Mouse (Mus musculus): ENCODE results near the gene Nabp2.

Gene Nabp2

GRCm38 (mm10) chr10:128390366-128390765 is 20.9 kb downstream of the Nabp2 start:
- CTCF ChIA-PET = interaction anchor here (0.6 to 1.1 kb wide), 2 partner anchors 14 to 230 kb away, joined by 3 to 11 read pairs; no protein-coding TSS in a partner anchor

GRCm38 (mm10) chr10:128389570-128389969 is 21.7 kb downstream of the Nabp2 start:
- CTCF ChIA-PET = no interaction called here

GRCm38 (mm10) chr10:128388941-128389340 is 22.4 kb downstream of the Nabp2 start:
- CTCF ChIA-PET = no interaction called here

- CTCF ChIA-PET = no interaction called here
Measured at GRCm38 (mm10) chr10:128385902-128386301, 25.4 kb downstream of the Nabp2 start.

GRCm38 (mm10) chr10:128382482-128382881 is 28.8 kb downstream of the Nabp2 start:
- CTCF ChIA-PET = interaction anchor here (0.9 kb wide), 1 partner anchor 16 kb away, joined by 3 read pairs; no protein-coding TSS in a partner anchor

GRCm38 (mm10) chr10:128380565-128380964 is 30.7 kb downstream of the Nabp2 start:
- CTCF ChIA-PET = no interaction called here

GRCm38 (mm10) chr10:128379260-128379659 is 32.0 kb downstream of the Nabp2 start:
- CTCF ChIA-PET = no interaction called here

GRCm38 (mm10) chr10:128378462-128378861 is 32.8 kb downstream of the Nabp2 start:
- CTCF ChIA-PET = no interaction called here

GRCm38 (mm10) chr10:128377940-128378448 is 33.3 kb downstream of the Nabp2 start:
- CTCF ChIA-PET = interaction anchor here (0.6 to 0.7 kb wide), 2 partner anchors 50 to 57 kb away, joined by 3 read pairs; no protein-coding TSS in a partner anchor

- CTCF ChIA-PET = interaction anchor here (0.6 to 1.1 kb wide), 3 partner anchors 50 to 62 kb away, joined by 3 read pairs; no protein-coding TSS in a partner anchor
Measured at GRCm38 (mm10) chr10:128377222-128377939, 33.9 kb downstream of the Nabp2 start.

GRCm38 (mm10) chr10:128376455-128377211 is 34.7 kb downstream of the Nabp2 start, which contains the start of gene Ankrd52:
Gene Ankrd52 (plus strand): TSS chr10:128377115.
- CTCF ChIA-PET = interaction anchor here (0.6 to 1.2 kb wide), 4 partner anchors 14 to 78 kb away, joined by 3 to 11 read pairs (median 5); no protein-coding TSS in a partner anchor

GRCm38 (mm10) chr10:128376099-128376454 is 35.2 kb downstream of the Nabp2 start:
- CTCF ChIA-PET = interaction anchor here (0.5 to 1.6 kb wide), 6 partner anchors 13 to 79 kb away, joined by 3 to 11 read pairs (median 6); no protein-coding TSS in a partner anchor

GRCm38 (mm10) chr10:128374393-128374792 is 36.9 kb downstream of the Nabp2 start:
- CTCF ChIA-PET = interaction anchor here (0.5 to 1.6 kb wide), 2 partner anchors 12 to 141 kb away, joined by 3 to 6 read pairs; no protein-coding TSS in a partner anchor

- CTCF ChIA-PET = interaction anchor here (0.7 kb wide), 1 partner anchor 113 kb away, joined by 4 read pairs; no protein-coding TSS in a partner anchor
Measured at GRCm38 (mm10) chr10:128372989-128373748, 38.1 kb downstream of the Nabp2 start.

- CTCF ChIA-PET = interaction anchor here (0.7 to 1.1 kb wide), 2 partner anchors 68 to 112 kb away, joined by 3 to 4 read pairs; no protein-coding TSS in a partner anchor
Measured at GRCm38 (mm10) chr10:128372142-128372541, 39.1 kb downstream of the Nabp2 start.

GRCm38 (mm10) chr10:128370601-128371000 is 40.7 kb downstream of the Nabp2 start:
- CTCF ChIA-PET = no interaction called here

GRCm38 (mm10) chr10:128370021-128370420 is 41.3 kb downstream of the Nabp2 start:
- CTCF ChIA-PET = no interaction called here

GRCm38 (mm10) chr10:128369599-128369998 is 41.7 kb downstream of the Nabp2 start:
- CTCF ChIA-PET = interaction anchor here (0.6 kb wide), 1 partner anchor 188 kb away, joined by 8 read pairs; no protein-coding TSS in a partner anchor

- CTCF ChIA-PET = interaction anchor here (0.5 to 0.6 kb wide), 2 partner anchors 187 to 497 kb away, joined by 4 to 8 read pairs; no protein-coding TSS in a partner anchor
Measured at GRCm38 (mm10) chr10:128369218-128369543, 42.1 kb downstream of the Nabp2 start.

GRCm38 (mm10) chr10:128368402-128369217 is 42.7 kb downstream of the Nabp2 start, which contains the start of gene Coq10a:
Gene Coq10a (minus strand): TSS chr10:128368997.
- CTCF ChIA-PET = interaction anchor here (0.5 kb wide), 1 partner anchor 498 kb away, joined by 4 read pairs; no protein-coding TSS in a partner anchor
